Mouse (Mus musculus) hindbrain, embryonic 15.5 days (tissue): ENCODE data around the gene Tmem9. TPM values are rescaled to one million over a fixed set of nuclear protein-coding genes. Genes with fewer than 3 reads are reported as not detected.

Experiments used
- ATAC-seq: fragments of 200-750 bp; cut with Nextera tagmentation; 2 replicates; pipeline ENCODE4 v1.8.0; 2017; ENCODE audit warnings: low read depth, moderate number of reproducible peaks, moderate TSS enrichment; ENCODE audit not compliant: low FRiP score
- H3K27ac ChIP-seq: fragments of 300-500 bp; sonication (generic); replicated peaks from 2 replicates; pipeline ENCODE4 v1.5.1; 2015; ENCODE audit warnings: mild to moderate bottlenecking, inconsistent platforms
- H3K27me3 ChIP-seq: fragments of 300-500 bp; sonication (generic); 2 replicates; pipeline ENCODE4 v1.6.1; 2015; ENCODE audit warnings: control low read depth, inconsistent platforms
- H3K36me3 ChIP-seq: fragments of 300-500 bp; sonication (generic); 2 replicates; pipeline ENCODE4 v1.6.1; 2015; ENCODE audit warnings: control low read depth, inconsistent platforms
- H3K4me1 ChIP-seq: fragments of 300-500 bp; sonication (generic); replicated peaks from 2 replicates; pipeline ENCODE4 v1.6.1; 2015; ENCODE audit warnings: control low read depth, inconsistent platforms
- H3K4me2 ChIP-seq: fragments of 300-500 bp; sonication (generic); 2 replicates; pipeline ENCODE4 v1.6.1; 2015; ENCODE audit warnings: moderate library complexity, mild to moderate bottlenecking, inconsistent platforms
- H3K4me3 ChIP-seq: fragments of 300-500 bp; sonication (generic); 2 replicates; pipeline ENCODE4 v1.5.1; 2015; ENCODE audit warnings: mild to moderate bottlenecking, inconsistent platforms
- H3K9ac ChIP-seq: fragments of 300-500 bp; sonication (generic); 2 replicates; pipeline ENCODE4 v1.6.1; 2015; ENCODE audit warnings: inconsistent platforms
- H3K9me3 ChIP-seq: fragments of 300-500 bp; sonication (generic); 2 replicates; pipeline ENCODE4 v1.6.1; 2016; ENCODE audit warnings: control low read depth, inconsistent platforms
- WGBS: fragments of 180-500 bp; shearing (Covaris S2); methylation state at CpG from one replicate; pipeline ENCODE4 v1.1.7; 2015; 5-methylcytosine and 5-hydroxymethylcytosine counted together
- polyA plus RNA-seq: library from polyadenylated mRNA; unstranded; fragments of >200 nt; fragmentation: Nextera tagmentation; extraction: Ambion mirVana; gene quantifications from 2 replicates; pipeline ENCODE4 v1.2.1, GENCODE M21; 2015

Tmem9 gene
- polyA plus RNA-seq, 1 experiment from 2014 or later = 178 TPM

GRCm38 (mm10) chr1:136038746-136039538, 31.0 kb downstream of the Tmem9 start:
- H3K9me3 ChIP-seq = no peaks in the 10 kb centered on the region
- no peak for ATAC-seq
- no peaks in the 10 kb centered on the region for H3K27me3 ChIP-seq
- H3K4me3 ChIP-seq = no peak overlapping the region
- H3K4me2 ChIP-seq = no peak overlapping the region
- WGBS = 71% methylated on average over 5 of the region's 5 CpGs
- H3K4me1 ChIP-seq = peaks cover 13% of the 10 kb centered on the region
- peaks cover 19% of the 10 kb centered on the region for H3K36me3 ChIP-seq
- H3K9ac ChIP-seq = no peak overlapping the region
- no peak overlapping the region for H3K27ac ChIP-seq

- peaks cover 5% of the 10 kb centered on the region; the same call in 1 of the 2 replicates for H3K36me3 ChIP-seq
- H3K4me2 ChIP-seq = no peak overlapping the region
- 29% methylated on average over 11 of the region's 11 CpGs for WGBS
- no peaks in the 10 kb centered on the region for H3K9me3 ChIP-seq
- H3K27me3 ChIP-seq = no peaks in the 10 kb centered on the region
- H3K9ac ChIP-seq = no peak overlapping the region
- ATAC-seq = no peak
- H3K4me3 ChIP-seq = no peak overlapping the region
- H3K27ac ChIP-seq = no peak overlapping the region
- peaks cover 13% of the 10 kb centered on the region for H3K4me1 ChIP-seq
Measured at GRCm38 (mm10) chr1:136040452-136040851, 32.5 kb downstream of the Tmem9 start.

GRCm38 (mm10) chr1:136040874-136041273, 32.9 kb downstream of the Tmem9 start:
- Histone ChIP-seq H3K36me3 (peaks cover under 1% of the 10 kb centered on the region; the same call in 1 of the 2 replicates), H3K4me2 (peak overlapping the region; percentile 6; the same call in 1 of the 2 replicates), H3K27me3 (no peaks in the 10 kb centered on the region), H3K9me3 (no peaks in the 10 kb centered on the region), H3K27ac (no peak overlapping the region), H3K4me3 (no peak overlapping the region), H3K4me1 (peaks cover 13% of the 10 kb centered on the region), H3K9ac (no peak overlapping the region)
- ATAC-seq = no peak; the same call in 1 of the 2 replicates
- 38% methylated on average over 4 of the region's 4 CpGs for WGBS

GRCm38 (mm10) chr1:136045774-136046173, 37.8 kb downstream of the Tmem9 start:
- no peak overlapping the region for H3K27ac ChIP-seq
- H3K9me3 ChIP-seq = no peaks in the 10 kb centered on the region
- no peak overlapping the region for H3K9ac ChIP-seq
- ATAC-seq = no peak
- no peak overlapping the region for H3K4me3 ChIP-seq
- no peaks in the 10 kb centered on the region for H3K36me3 ChIP-seq
- WGBS = 18% methylated on average over 4 of the region's 4 CpGs
- peaks cover 25% of the 10 kb centered on the region for H3K27me3 ChIP-seq
- peaks cover 14% of the 10 kb centered on the region for H3K4me1 ChIP-seq
- H3K4me2 ChIP-seq = no peak overlapping the region

GRCm38 (mm10) chr1:136047432-136047831, 39.5 kb downstream of the Tmem9 start:
- Histone ChIP-seq H3K27ac (no peak overlapping the region), H3K4me3 (no peak overlapping the region), H3K27me3 (peaks cover 31% of the 10 kb centered on the region), H3K36me3 (no peaks in the 10 kb centered on the region), H3K4me2 (no peak overlapping the region), H3K4me1 (peaks cover 12% of the 10 kb centered on the region), H3K9me3 (no peaks in the 10 kb centered on the region), H3K9ac (no peak overlapping the region)
- ATAC-seq = no peak
- 5% methylated on average over 2 of the region's 2 CpGs for WGBS

GRCm38 (mm10) chr1:136047894-136048293, 39.9 kb downstream of the Tmem9 start:
- 75% methylated on average over 9 of the region's 9 CpGs for WGBS
- Histone ChIP-seq H3K9ac (no peak overlapping the region), H3K4me1 (peaks cover 12% of the 10 kb centered on the region), H3K4me3 (no peak overlapping the region), H3K9me3 (no peaks in the 10 kb centered on the region), H3K27me3 (peaks cover 31% of the 10 kb centered on the region), H3K27ac (no peak overlapping the region), H3K36me3 (no peaks in the 10 kb centered on the region), H3K4me2 (no peak overlapping the region)
- no peak for ATAC-seq

GRCm38 (mm10) chr1:136050312-136051012, 42.5 kb downstream of the Tmem9 start, which contains the start of gene Ascl5:
Gene Ascl5, plus strand, starts transcription at chr1:136050804.
- ATAC-seq = peak; percentile 13; the same call in 1 of the 2 replicates
- H3K27me3 ChIP-seq = peaks cover 31% of the 10 kb centered on the region
- 23% methylated on average over 29 of the region's 29 CpGs for WGBS

GRCm38 (mm10) chr1:136051013-136051315, 43.0 kb downstream of the Tmem9 start:
- H3K27ac ChIP-seq = no peak overlapping the region
- peak overlapping the region; percentile 35; the same call in 1 of the 2 replicates for H3K9ac ChIP-seq
- no peaks in the 10 kb centered on the region for H3K9me3 ChIP-seq
- H3K27me3 ChIP-seq = peaks cover 31% of the 10 kb centered on the region
- whole genome bisulfite sequencing = 3% methylated on average over 36 of the region's 36 CpGs
- H3K4me2 ChIP-seq = peak overlapping the region; percentile 69
- peak; percentile 29; the same call in 1 of the 2 replicates for ATAC-seq
- peaks cover 15% of the 10 kb centered on the region for H3K4me1 ChIP-seq
- H3K4me3 ChIP-seq = peak overlapping the region; percentile 42
- no peaks in the 10 kb centered on the region for H3K36me3 ChIP-seq

More at GRCm38 (mm10) chr1:136050312-136051012, 42.5 kb downstream of the Tmem9 start, which contains the start of gene Ascl5:
- Histone ChIP-seq H3K9ac (peak within 1 kb of the TSS; percentile 35; the same call in 1 of the 2 replicates), H3K9me3 (no peaks in the 10 kb centered on the region), H3K27ac (no peak within 1 kb of the TSS), H3K4me3 (peak within 1 kb of the TSS; percentile 42), H3K36me3 (no peaks in the 10 kb centered on the region), H3K4me1 (peaks cover 12% of the 10 kb centered on the region), H3K4me2 (peak within 1 kb of the TSS; percentile 69)

GRCm38 (mm10) chr1:136051465-136051864, 43.5 kb downstream of the Tmem9 start:
- peak; percentile 63 for ATAC-seq
- Histone ChIP-seq H3K9me3 (no peaks in the 10 kb centered on the region), H3K9ac (no peak overlapping the region), H3K4me1 (peaks cover 20% of the 10 kb centered on the region), H3K36me3 (no peaks in the 10 kb centered on the region), H3K4me2 (peak overlapping the region; percentile 69), H3K27me3 (peaks cover 31% of the 10 kb centered on the region), H3K27ac (no peak overlapping the region), H3K4me3 (peak overlapping the region; percentile 42)
- WGBS = under 1% methylated on average over 6 of the region's 6 CpGs

GRCm38 (mm10) chr1:136052547-136052946, 44.6 kb downstream of the Tmem9 start, which contains the start of gene Cacna1s:
Gene Cacna1s, plus strand, starts transcription at chr1:136052750.
- no peak for ATAC-seq
- WGBS = 47% methylated on average over 11 of the region's 11 CpGs

GRCm38 (mm10) chr1:136055771-136056170, 47.8 kb downstream of the Tmem9 start:
- Histone ChIP-seq H3K36me3 (no peaks in the 10 kb centered on the region), H3K9ac (no peak overlapping the region), H3K4me3 (no peak overlapping the region), H3K4me2 (no peak overlapping the region), H3K9me3 (no peaks in the 10 kb centered on the region), H3K27me3 (peaks cover 6% of the 10 kb centered on the region), H3K27ac (no peak overlapping the region), H3K4me1 (peaks cover 23% of the 10 kb centered on the region)
- 40% methylated on average over 3 of the region's 3 CpGs for WGBS
- ATAC-seq = peak; percentile 43; the same call in 1 of the 2 replicates

More at GRCm38 (mm10) chr1:136052547-136052946, 44.6 kb downstream of the Tmem9 start, which contains the start of gene Cacna1s:
- Histone ChIP-seq H3K27me3 (peaks cover 31% of the 10 kb centered on the region), H3K27ac (no peak within 1 kb of the TSS), H3K9ac (no peak within 1 kb of the TSS), H3K4me1 (peaks cover 28% of the 10 kb centered on the region), H3K4me2 (peak within 1 kb of the TSS; percentile 69; the same call in 1 of the 2 replicates), H3K9me3 (no peaks in the 10 kb centered on the region), H3K36me3 (no peaks in the 10 kb centered on the region), H3K4me3 (no peak within 1 kb of the TSS)

- no peaks in the 10 kb centered on the region for H3K9me3 ChIP-seq
- no peaks in the 10 kb centered on the region for H3K27me3 ChIP-seq
- H3K4me2 ChIP-seq = no peak overlapping the region
- no peaks in the 10 kb centered on the region for H3K36me3 ChIP-seq
- no peak overlapping the region for H3K4me3 ChIP-seq
- WGBS = 57% methylated on average over 3 of the region's 3 CpGs
- H3K9ac ChIP-seq = no peak overlapping the region
- peaks cover 23% of the 10 kb centered on the region for H3K4me1 ChIP-seq
- no peak for ATAC-seq
- no peak overlapping the region for H3K27ac ChIP-seq
Measured at GRCm38 (mm10) chr1:136058594-136058993, 50.6 kb downstream of the Tmem9 start.
